Mouse (Mus musculus): ENCODE measurements at regions not wholly inside any gene's neighbourhood (a gene's known extent, or its start where the extent isn't known, plus 50 kb on each side); places are given as distances from the start of the nearest gene placed in this dataset.
A peak's percentile ranks its signal among the peaks of the same experiment; 100 is the strongest.

GRCm38 (mm10) chr3:139887265-139887664, 681.8 kb downstream of the Stpg2 start:
- no peak for DNase-seq (ENCODE audit: low read depth, low spot score)

DNA sequence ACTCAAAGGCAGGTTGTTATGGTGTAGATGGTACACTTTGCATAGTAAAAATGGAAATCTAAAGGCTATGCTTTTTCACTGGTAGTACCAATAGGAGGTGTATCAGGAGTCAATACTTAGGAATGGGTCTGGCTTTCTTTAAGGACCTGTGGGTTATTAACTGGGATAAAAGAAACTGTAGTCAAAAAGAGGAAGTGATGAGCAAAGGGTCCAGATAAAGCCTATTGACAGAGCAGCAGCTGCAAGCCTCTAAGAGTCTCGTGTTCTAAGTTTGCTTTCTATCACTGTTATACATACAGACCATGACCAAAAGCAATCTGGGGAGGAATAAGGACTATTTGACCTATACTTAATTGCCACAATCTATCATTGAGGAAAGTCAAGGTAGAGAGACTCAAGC, 683.0 kb downstream of the Stpg2 start:
- DNase-seq (ENCODE audit: low read depth, low spot score): no peak

DNA sequence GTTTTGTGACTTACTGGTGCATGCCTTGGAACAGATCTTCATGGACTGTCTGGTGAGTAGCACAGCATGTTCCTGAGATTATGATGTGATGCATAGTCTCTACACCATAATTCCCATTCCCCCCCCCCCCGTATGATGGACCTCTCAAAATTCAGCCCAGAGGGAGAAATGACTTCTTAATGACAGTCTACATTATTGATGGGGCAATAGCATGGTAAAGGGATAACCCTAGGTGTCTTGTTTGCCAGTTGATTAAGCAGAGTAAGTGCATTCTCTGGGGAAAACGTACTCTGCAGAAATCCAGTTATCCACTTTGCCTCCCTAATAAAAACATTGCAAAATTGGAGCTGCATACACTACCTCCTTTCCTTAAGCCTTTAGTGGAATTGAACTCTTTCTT, 684.7 kb downstream of the Stpg2 start:
- DNase-seq (ENCODE audit: low read depth, low spot score): no peak

- no peak for DNase-seq (ENCODE audit: low read depth, low spot score)
Observed at GRCm38 (mm10) chr3:139897894-139898293, 692.4 kb downstream of the Stpg2 start.

DNA sequence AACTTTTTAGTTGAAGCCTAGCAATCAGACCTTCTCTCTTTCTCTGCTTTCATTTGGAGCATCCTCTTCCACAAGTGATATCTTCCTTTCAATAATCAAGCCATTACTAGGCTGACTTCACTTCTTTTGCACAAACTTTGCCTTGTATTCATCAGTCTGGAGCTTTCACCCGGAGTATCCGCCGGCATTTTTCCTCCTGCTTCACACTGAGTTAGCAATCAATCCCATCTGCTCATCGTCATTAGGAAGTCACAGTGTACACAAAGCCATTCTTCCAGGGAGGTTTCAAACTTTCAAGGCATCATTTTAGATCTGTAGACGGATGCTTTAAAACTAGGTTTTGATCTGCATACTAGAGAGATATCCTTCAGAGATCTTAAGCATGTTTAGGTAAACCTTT, 693.7 kb downstream of the Stpg2 start:
- DNase-seq (ENCODE audit: low read depth, low spot score): peak; percentile 30

DNA sequence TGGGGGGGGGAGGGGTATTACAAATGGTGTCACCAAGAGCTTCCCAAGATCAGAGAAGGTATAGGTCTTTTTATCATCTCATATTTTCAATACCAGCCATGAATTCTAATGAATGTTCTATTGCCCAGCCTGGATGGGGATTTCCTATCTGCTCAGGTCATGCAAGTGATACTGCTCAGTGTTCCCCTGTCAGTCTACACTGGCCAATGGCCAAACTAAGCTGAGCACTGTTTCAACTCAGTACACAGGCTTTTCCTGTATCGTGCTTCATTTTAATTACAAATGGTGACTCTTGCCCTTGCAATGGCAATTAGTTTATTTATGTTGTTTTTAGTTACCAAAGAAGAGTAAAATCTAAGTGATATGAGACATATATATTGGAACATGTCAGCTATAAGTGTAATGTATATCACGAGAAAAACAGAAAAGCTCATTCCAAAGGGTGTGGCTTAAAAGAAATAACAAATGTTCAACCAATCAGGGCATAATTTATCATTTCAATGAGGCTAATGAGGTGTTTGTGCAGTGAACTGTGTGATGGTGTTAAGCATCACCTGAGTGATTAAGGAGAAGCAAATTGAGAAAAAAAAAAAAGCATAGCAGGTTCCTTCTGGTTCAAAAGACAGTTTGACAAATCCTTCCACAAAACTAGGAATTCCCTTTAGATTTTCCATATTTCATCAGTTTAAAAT, 708.3 kb downstream of the Stpg2 start:
- DNase-seq (ENCODE audit: low read depth, low spot score): no peak

- no peak for DNase-seq (ENCODE audit: low read depth, low spot score)
Observed at GRCm38 (mm10) chr3:139922267-139922666, 716.8 kb downstream of the Stpg2 start.

- peak; percentile 59 for DNase-seq (ENCODE audit: low read depth, low spot score)
Observed at GRCm38 (mm10) chr3:139933039-139933438, 727.5 kb downstream of the Stpg2 start.

DNA sequence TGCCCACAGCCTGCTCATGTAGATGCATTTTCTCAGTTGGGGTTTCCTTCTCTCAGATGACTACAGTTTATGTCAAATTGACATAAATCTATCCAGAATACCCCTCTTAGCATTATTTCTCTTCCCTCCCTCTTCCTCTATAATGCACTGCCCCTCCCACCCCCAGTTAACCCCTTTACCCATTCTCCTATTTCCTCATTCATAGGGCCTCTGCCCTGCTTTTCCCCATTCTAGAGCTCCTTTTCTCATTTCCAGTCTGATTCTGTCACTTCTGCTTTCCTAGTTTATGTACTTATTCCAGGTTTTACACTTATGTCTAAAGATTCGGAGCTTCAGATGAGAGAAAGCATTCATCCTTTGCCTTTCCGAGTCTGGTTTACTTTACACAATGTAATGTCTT, 740.7 kb downstream of the Stpg2 start:
- no peak for DNase-seq (ENCODE audit: low read depth, low spot score)

GRCm38 (mm10) chr3:139947247-139947646, 741.8 kb downstream of the Stpg2 start:
- DNase-seq (ENCODE audit: low read depth, low spot score): no peak

DNA sequence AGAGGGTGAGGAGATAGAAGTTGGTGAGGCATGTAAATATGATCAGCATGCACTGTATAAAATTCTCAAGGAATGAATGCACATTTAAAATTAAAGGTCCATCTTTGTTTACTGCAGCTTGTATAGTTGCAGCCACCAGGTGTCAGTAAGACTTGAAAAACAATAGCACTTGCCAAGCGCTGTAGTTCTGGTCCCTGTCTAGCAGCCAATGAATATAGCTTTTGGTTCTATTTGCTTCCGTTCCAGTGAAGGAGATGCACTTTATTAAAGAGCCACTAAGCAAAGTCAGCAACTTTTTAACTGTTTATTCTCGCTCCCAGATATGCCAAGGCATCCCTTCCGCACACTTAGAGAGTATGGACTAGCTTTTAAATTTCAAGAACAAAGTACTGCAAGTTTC, 743.6 kb downstream of the Stpg2 start:
- peak; percentile 51 for DNase-seq (ENCODE audit: low read depth, low spot score)

DNA sequence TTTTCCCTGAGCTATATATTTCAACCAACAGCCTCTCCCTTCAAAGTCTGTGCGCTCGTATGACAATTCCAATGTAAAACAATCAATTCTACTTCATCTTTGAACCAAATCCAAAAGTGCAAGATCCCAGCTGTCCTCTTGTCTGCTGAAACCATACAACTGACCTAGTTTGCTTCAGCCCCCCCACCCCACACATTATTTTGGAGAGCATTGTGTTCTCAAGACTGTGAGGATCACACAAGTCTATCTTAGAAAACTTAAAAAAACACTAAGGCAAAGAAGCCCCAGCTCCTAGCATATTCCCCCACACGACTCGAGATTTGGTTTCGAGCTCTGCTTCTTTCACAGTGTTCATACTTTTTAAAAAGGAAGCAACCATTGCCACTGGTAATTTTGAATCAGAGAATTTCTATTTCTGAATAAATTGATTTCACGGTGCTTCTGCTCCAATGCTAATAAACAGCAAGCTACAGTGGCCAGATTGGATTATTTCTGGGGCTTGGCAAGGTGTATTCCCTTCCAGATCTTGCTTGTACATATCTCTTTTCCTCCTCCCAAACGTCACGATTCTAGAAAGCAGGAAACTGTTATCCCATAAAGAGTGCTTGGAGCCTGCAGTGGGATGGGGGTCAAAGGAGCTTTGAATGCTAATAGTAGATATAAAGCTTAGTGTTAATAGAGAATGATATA, 744.7 kb downstream of the Stpg2 start:
- peak; percentile 82 for DNase-seq (ENCODE audit: low read depth, low spot score)

DNA sequence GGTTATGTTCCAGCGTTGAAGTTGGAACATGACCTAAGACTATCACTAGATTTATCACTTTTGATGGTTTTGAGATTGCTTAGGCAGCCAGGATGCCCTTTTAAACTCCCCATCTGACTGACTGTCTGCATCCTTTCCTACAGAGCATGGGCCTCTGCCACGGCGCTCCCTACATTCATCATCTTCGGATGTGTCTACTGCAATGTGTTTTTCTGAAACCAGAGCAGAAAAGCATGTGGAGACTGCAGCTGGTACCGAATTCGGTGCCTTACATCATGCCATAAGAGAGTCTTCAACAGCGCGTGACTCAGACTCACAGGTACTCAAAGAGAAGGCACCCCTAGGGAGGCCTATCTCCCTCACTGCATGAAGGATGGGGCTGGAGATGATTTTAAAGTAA, 746.0 kb downstream of the Stpg2 start:
- peak; percentile 33 for DNase-seq (ENCODE audit: low read depth, low spot score)

- no peak for DNase-seq (ENCODE audit: low read depth, low spot score)
Observed at GRCm38 (mm10) chr3:139978172-139978571, 772.7 kb downstream of the Stpg2 start.

- DNase-seq (ENCODE audit: low read depth, low spot score): no peak
Observed at GRCm38 (mm10) chr3:139985830-139986481, 780.5 kb downstream of the Stpg2 start.

GRCm38 (mm10) chr3:139988938-139989337, 783.4 kb downstream of the Stpg2 start:
- no peak for DNase-seq (ENCODE audit: low read depth, low spot score)

DNA sequence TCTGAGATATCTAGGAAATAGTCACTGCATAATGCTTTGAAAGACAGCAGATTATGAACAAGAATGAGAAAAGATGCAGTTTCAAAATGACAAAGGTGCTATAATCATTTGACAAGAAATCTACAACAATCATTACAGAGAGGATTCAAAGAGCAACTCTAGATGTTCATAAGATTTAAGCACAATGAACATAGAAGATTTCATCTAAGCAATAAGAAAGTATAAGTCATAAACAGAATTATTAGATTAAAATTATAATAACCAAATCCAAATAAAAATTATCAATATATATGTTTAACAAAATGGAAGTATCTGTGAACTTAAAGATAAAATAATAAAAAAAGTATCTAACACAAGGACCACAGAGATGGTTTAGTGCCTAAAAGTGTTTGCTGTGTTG, 783.9 kb downstream of the Stpg2 start:
- no peak for DNase-seq (ENCODE audit: low read depth, low spot score)

DNA sequence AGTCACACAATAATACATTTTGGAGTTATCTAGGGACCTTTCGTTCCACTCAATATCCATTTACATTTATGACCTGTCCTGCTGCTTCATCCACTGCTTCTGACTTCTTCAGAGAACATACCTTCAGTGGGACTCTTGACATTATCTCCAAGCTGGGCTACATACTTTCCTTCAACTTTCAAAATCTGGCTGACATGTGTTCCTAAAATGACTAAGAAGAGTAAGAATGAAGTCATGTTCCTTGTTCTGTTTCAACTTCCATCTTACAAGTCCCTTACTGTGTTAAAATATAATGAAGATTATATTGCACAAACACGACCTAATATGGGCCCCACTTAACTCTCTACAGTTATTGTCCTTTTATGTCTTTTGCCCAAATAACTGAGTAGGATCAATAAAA, 807.0 kb downstream of the Stpg2 start:
- DNase-seq (ENCODE audit: low read depth, low spot score): no peak

GRCm38 (mm10) chr3:140034101-140034500, 828.6 kb downstream of the Stpg2 start:
- DNase-seq (ENCODE audit: low read depth, low spot score): no peak

- no peak for DNase-seq (ENCODE audit: low read depth, low spot score)
Observed at GRCm38 (mm10) chr3:140035142-140035541, 829.6 kb downstream of the Stpg2 start.

GRCm38 (mm10) chr3:140044898-140045297, 839.4 kb downstream of the Stpg2 start:
- no peak for DNase-seq (ENCODE audit: low read depth, low spot score)

- DNase-seq (ENCODE audit: low read depth, low spot score): no peak
Observed at GRCm38 (mm10) chr3:140054634-140055033, 849.1 kb downstream of the Stpg2 start.
